Mouse (Mus musculus): ENCODE results near the gene Clcnka.

- no peak for TF ChIP-seq POLR2A (IDR thresholded peaks at IDR 0.05; ENCODE audit: borderline replicate concordance, extremely low read depth, low read depth, low read length)
- TF ChIP-seq CTCF (IDR thresholded peaks at IDR 0.05; ENCODE audit: insufficient read depth, low read length), result no peak
Measured at GRCm38 (mm10) chr4:141386150-141386549, 12.4 kb downstream of the Clcnka start.
